Mouse (Mus musculus): ENCODE measurements at regions not wholly inside any gene's neighbourhood (a gene's known extent, or its start where the extent isn't known, plus 50 kb on each side); places are given as distances from the start of the nearest gene placed in this dataset.
A peak's percentile ranks its signal among the peaks of the same experiment; 100 is the strongest.

GRCm38 (mm10) chr1:169270750-169271149 is 260.5 kb downstream of the Nuf2 start:
- no peaks in the 10 kb centered on the region for H3K27me3 ChIP-seq (ENCODE audit: insufficient read depth, low read length)
- no peaks in the 10 kb centered on the region for H3K36me3 ChIP-seq (ENCODE audit: insufficient read depth, low read length)
- no peak overlapping the region for H3K4me3 ChIP-seq (replicated peaks; ENCODE audit: low read length)
- no peaks in the 10 kb centered on the region for H3K4me1 ChIP-seq (replicated peaks; ENCODE audit: low read depth, low read length)
- TF ChIP-seq POU5F1 (IDR thresholded peaks at IDR 0.05; ENCODE audit: borderline replicate concordance, low read length) (no peak), NANOG (IDR thresholded peaks at IDR 0.05; ENCODE audit: borderline replicate concordance, low read length) (no peak), CTCF (conservative IDR thresholded peaks at IDR 0.05; ENCODE audit: low read length) (no peak)
- no peaks in the 10 kb centered on the region for H3K9me3 ChIP-seq (ENCODE audit: low read length)

GRCm38 (mm10) chr1:169263984-169264660 is 267.1 kb downstream of the Nuf2 start:
- Histone ChIP-seq H3K27me3 (ENCODE audit: insufficient read depth, low read length) (no peaks in the 10 kb centered on the region), H3K4me1 (replicated peaks; ENCODE audit: low read depth, low read length) (no peaks in the 10 kb centered on the region), H3K4me3 (replicated peaks; ENCODE audit: low read length) (no peak overlapping the region), H3K9me3 (ENCODE audit: low read length) (no peaks in the 10 kb centered on the region), H3K36me3 (ENCODE audit: insufficient read depth, low read length) (no peaks in the 10 kb centered on the region)
- TF ChIP-seq CTCF (conservative IDR thresholded peaks at IDR 0.05; ENCODE audit: low read length) (no peak), POU5F1 (IDR thresholded peaks at IDR 0.05; ENCODE audit: borderline replicate concordance, low read length) (no peak), NANOG (IDR thresholded peaks at IDR 0.05; ENCODE audit: borderline replicate concordance, low read length) (no peak)

- TF ChIP-seq NANOG (IDR thresholded peaks at IDR 0.05; ENCODE audit: borderline replicate concordance, low read length) (no peak), CTCF (conservative IDR thresholded peaks at IDR 0.05; ENCODE audit: low read length) (no peak; the same call in 1 of the 2 replicates), POU5F1 (IDR thresholded peaks at IDR 0.05; ENCODE audit: borderline replicate concordance, low read length) (no peak)
- no peak overlapping the region for H3K4me3 ChIP-seq (replicated peaks; ENCODE audit: low read length)
- no peaks in the 10 kb centered on the region for H3K9me3 ChIP-seq (ENCODE audit: low read length)
- no peaks in the 10 kb centered on the region for H3K36me3 ChIP-seq (ENCODE audit: insufficient read depth, low read length)
- H3K27me3 ChIP-seq (ENCODE audit: insufficient read depth, low read length): no peaks in the 10 kb centered on the region
- no peaks in the 10 kb centered on the region for H3K4me1 ChIP-seq (replicated peaks; ENCODE audit: low read depth, low read length)
These were observed 276.9 kb downstream of the Nuf2 start for GRCm38 (mm10) chr1:169254250-169254937.

GRCm38 (mm10) chr1:169252189-169252588 is 279.1 kb downstream of the Nuf2 start:
- no peaks in the 10 kb centered on the region for H3K4me1 ChIP-seq (replicated peaks; ENCODE audit: low read depth, low read length)
- H3K4me3 ChIP-seq (replicated peaks; ENCODE audit: low read length): no peak overlapping the region
- H3K9me3 ChIP-seq (ENCODE audit: low read length): peaks cover 3% of the 10 kb centered on the region; the same call in 1 of the 2 replicates
- H3K27me3 ChIP-seq (ENCODE audit: insufficient read depth, low read length): no peaks in the 10 kb centered on the region
- no peaks in the 10 kb centered on the region for H3K36me3 ChIP-seq (ENCODE audit: insufficient read depth, low read length)
- TF ChIP-seq POU5F1 (IDR thresholded peaks at IDR 0.05; ENCODE audit: borderline replicate concordance, low read length) (no peak), NANOG (IDR thresholded peaks at IDR 0.05; ENCODE audit: borderline replicate concordance, low read length) (no peak), CTCF (conservative IDR thresholded peaks at IDR 0.05; ENCODE audit: low read length) (no peak)

- H3K27me3 ChIP-seq (ENCODE audit: insufficient read depth, low read length): no peaks in the 10 kb centered on the region
- no peak overlapping the region for H3K4me3 ChIP-seq (replicated peaks; ENCODE audit: low read length)
- H3K4me1 ChIP-seq (replicated peaks; ENCODE audit: low read depth, low read length): no peaks in the 10 kb centered on the region
- no peak for TF ChIP-seq NANOG (IDR thresholded peaks at IDR 0.05; ENCODE audit: borderline replicate concordance, low read length)
- no peak for TF ChIP-seq POU5F1 (IDR thresholded peaks at IDR 0.05; ENCODE audit: borderline replicate concordance, low read length)
- no peak for TF ChIP-seq CTCF (conservative IDR thresholded peaks at IDR 0.05; ENCODE audit: low read length)
- peaks cover 3% of the 10 kb centered on the region; the same call in 1 of the 2 replicates for H3K9me3 ChIP-seq (ENCODE audit: low read length)
- no peaks in the 10 kb centered on the region for H3K36me3 ChIP-seq (ENCODE audit: insufficient read depth, low read length)
These were observed 282.2 kb downstream of the Nuf2 start for GRCm38 (mm10) chr1:169249021-169249420.

GRCm38 (mm10) chr1:169240377-169240776 is 290.9 kb downstream of the Nuf2 start:
- Histone ChIP-seq H3K27me3 (ENCODE audit: insufficient read depth, low read length) (no peaks in the 10 kb centered on the region), H3K36me3 (ENCODE audit: insufficient read depth, low read length) (no peaks in the 10 kb centered on the region), H3K9me3 (ENCODE audit: low read length) (no peaks in the 10 kb centered on the region), H3K4me3 (replicated peaks; ENCODE audit: low read length) (no peak overlapping the region), H3K4me1 (replicated peaks; ENCODE audit: low read depth, low read length) (peaks cover 3% of the 10 kb centered on the region; the same call in 1 of the 2 replicates)
- TF ChIP-seq POU5F1 (IDR thresholded peaks at IDR 0.05; ENCODE audit: borderline replicate concordance, low read length): no peak
- TF ChIP-seq CTCF (conservative IDR thresholded peaks at IDR 0.05; ENCODE audit: low read length): no peak
- no peak for TF ChIP-seq NANOG (IDR thresholded peaks at IDR 0.05; ENCODE audit: borderline replicate concordance, low read length)

GRCm38 (mm10) chr1:169238671-169239090 is 292.6 kb downstream of the Nuf2 start:
- Histone ChIP-seq H3K27me3 (ENCODE audit: insufficient read depth, low read length) (no peaks in the 10 kb centered on the region), H3K4me3 (replicated peaks; ENCODE audit: low read length) (no peak overlapping the region), H3K36me3 (ENCODE audit: insufficient read depth, low read length) (no peaks in the 10 kb centered on the region), H3K9me3 (ENCODE audit: low read length) (no peaks in the 10 kb centered on the region), H3K4me1 (replicated peaks; ENCODE audit: low read depth, low read length) (peaks cover 7% of the 10 kb centered on the region; the same call in 1 of the 2 replicates)
- TF ChIP-seq POU5F1 (IDR thresholded peaks at IDR 0.05; ENCODE audit: borderline replicate concordance, low read length): no peak
- no peak for TF ChIP-seq CTCF (conservative IDR thresholded peaks at IDR 0.05; ENCODE audit: low read length)
- TF ChIP-seq NANOG (IDR thresholded peaks at IDR 0.05; ENCODE audit: borderline replicate concordance, low read length): no peak

GRCm38 (mm10) chr1:169235276-169235681 is 296.0 kb downstream of the Nuf2 start:
- TF ChIP-seq POU5F1 (IDR thresholded peaks at IDR 0.05; ENCODE audit: borderline replicate concordance, low read length) (no peak), CTCF (conservative IDR thresholded peaks at IDR 0.05; ENCODE audit: low read length) (no peak), NANOG (IDR thresholded peaks at IDR 0.05; ENCODE audit: borderline replicate concordance, low read length) (0 out of 2 replicates have a peak, but pooled peaks have one; percentile 20)
- Histone ChIP-seq H3K4me1 (replicated peaks; ENCODE audit: low read depth, low read length) (peaks cover 7% of the 10 kb centered on the region; the same call in 1 of the 2 replicates), H3K9me3 (ENCODE audit: low read length) (no peaks in the 10 kb centered on the region), H3K4me3 (replicated peaks; ENCODE audit: low read length) (no peak overlapping the region), H3K27me3 (ENCODE audit: insufficient read depth, low read length) (no peaks in the 10 kb centered on the region), H3K36me3 (ENCODE audit: insufficient read depth, low read length) (no peaks in the 10 kb centered on the region)

Measured in E14TG2a.4 (cell line).